Mouse (Mus musculus) Patski (cell line): ENCODE data around the gene Itgbl1. TPM values are rescaled to one million over a fixed set of nuclear protein-coding genes. Genes with fewer than 3 reads are reported as not detected.

Source experiments
- ATAC-seq: fragments of 100-300 bp; one replicate; pipeline ENCODE4 v1.8.0; 2021
- CTCF ChIA-PET: fragments of 350-600 bp; sonication (Branson Sonifier 250); formaldehyde crosslinking; loops from one replicate; lab custom pipeline; 2022; ENCODE audit warnings: inconsistent platforms; lab: Charles Lee
- POLR2A ChIA-PET: fragments of 350-600 bp; sonication (Branson Sonifier 250); formaldehyde crosslinking; loops from one replicate; lab custom pipeline; 2022; ENCODE audit warnings: antibody characterized with exemption, inconsistent platforms; lab: Charles Lee
- DNase-seq: peaks from one replicate; pipeline ENCODE4 v3.0.0-alpha.2; 2011; ENCODE audit warnings: low read depth, low spot score
- H3K27me3 ChIP-seq: fragments of 371-371 bp; one replicate; pipeline ENCODE4 v1.5.1; 2021
- CTCF ChIP-seq: fragments of 100-300 bp; IDR thresholded peaks from one replicate; pipeline ENCODE4 v1.5.1; 2021
- in situ Hi-C: fragments of 300-500 bp; cut with MboI; formaldehyde crosslinking; loops from 3 replicates; pipeline ENCODE4 v1.11.1; 2018; ENCODE audit warnings: low pct_unique_long_range_greater_than_20kb, mixed read lengths
- polyA plus RNA-seq: library from polyadenylated mRNA; unstranded; gene quantifications from one replicate; pipeline ENCODE4 v1.2.3, GENCODE M21; 2021

Itgbl1 gene
- polyA plus RNA-seq, 1 experiment from 2014 or later, result 0.04 TPM

DNA sequence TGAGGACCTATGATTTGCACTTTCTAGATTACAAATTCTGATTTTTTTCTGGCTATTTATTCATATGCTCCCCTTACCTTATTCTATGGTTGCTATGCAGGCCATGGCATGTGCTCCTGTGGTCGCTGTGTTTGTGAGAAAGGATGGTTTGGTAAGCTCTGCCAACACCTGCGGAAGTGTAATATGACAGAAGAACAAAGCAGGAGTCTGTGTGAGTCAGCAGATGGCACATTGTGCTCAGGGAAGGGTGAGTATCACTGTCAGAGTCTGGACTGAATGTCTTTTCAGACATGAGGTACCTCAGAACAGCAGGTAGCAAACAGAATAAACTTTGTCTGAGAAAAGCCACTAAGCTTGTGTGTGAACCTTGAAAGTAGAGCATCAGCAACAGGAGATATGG lies 306.8 kb downstream of the Itgbl1 start:
- in situ Hi-C loops, result no loop called here
- ChIA-PET POLR2A (no interaction called here), CTCF (no interaction called here)
- TF ChIP-seq CTCF, result no peak
- ATAC-seq (no peak), DNase-seq (no peak)
- H3K27me3 ChIP-seq, result peaks cover 8% of the 10 kb centered on the region

DNA sequence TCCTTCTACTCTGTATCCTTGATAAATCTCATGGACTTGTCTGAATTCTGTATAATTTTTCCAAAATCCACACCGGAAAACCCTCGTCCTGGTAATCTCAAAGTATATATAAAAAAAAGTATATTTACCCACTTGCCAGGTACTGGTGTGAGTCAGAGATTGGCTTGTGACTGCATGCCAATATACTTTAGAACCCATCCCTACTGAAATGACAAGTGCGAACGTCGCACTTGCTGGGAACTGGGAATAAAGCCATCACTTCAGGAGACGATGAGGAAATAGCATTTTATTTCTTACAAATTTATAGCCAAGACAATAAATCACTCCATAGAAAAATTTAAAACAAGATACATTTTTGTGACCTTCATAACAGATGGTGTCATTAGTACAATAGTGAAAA lies 308.2 kb downstream of the Itgbl1 start:
- ATAC-seq (no peak), DNase-seq (no peak)
- TF ChIP-seq CTCF, result no peak
- CTCF ChIA-PET, result no interaction called here
- POLR2A ChIA-PET, result no interaction called here
- peaks cover 21% of the 10 kb centered on the region for H3K27me3 ChIP-seq
- in situ Hi-C loops, result no loop called here

DNA sequence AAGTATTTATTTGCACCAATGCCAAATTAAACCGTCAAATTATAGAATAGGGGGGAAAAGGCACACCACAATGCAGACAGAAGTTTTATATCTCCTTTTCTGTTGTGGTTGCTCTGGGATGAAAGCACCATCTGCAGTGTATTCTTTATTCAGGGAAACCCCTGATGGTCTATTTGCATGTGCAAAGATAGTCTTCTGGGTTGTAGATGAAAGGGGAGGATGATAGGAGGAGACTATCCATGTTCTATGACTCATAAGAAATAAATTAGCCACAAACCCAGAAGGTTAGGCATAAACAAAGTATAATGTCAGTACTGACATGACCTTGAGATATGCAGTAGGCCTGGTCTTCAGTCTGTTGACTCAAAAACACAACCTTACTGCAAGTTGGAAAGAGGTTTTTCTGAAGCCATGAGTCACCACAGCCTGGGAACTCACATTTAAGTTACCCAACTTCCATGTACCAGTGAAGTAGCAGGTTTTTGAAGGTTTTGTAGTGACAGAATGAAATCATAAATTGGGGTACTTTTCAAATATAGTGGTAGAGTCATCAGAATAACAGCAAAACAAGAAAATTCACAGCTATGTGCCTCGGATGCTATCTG lies 330.9 kb downstream of the Itgbl1 start:
- ATAC-seq (no peak), DNase-seq (no peak)
- TF ChIP-seq CTCF, result no peak
- in situ Hi-C loops, result no loop called here
- CTCF ChIA-PET, result no interaction called here
- H3K27me3 ChIP-seq, result no peaks in the 10 kb centered on the region
- POLR2A ChIA-PET, result no interaction called here

Other genes with a start within 250 kb of the Itgbl1 start
- 0.04 TPM for gene Nalcn, start 32.8 kb upstream of the Itgbl1 start, polyA plus RNA-seq